Mouse (Mus musculus): ENCODE results near the gene Idh2.

Idh2 gene

DNA sequence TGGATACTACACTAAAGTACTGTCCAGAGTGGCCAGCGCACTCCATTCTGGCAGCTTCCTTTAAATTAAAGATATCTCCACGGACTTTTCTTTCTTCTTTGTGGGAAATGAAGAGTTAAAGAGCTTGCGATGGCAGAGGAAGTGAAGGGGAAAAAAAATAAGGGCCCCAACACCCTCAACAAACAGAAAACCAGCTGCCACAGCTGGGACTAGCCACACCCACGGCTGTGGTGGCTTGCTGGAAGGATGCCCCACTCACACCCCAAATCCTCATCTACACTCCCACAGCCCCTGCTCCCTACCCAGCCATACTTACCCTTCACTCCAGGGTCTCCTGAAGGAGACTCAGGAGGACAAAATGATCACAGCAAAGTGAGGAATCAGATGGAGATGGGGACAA is 7.9 kb upstream of the Idh2 start:
- in situ Hi-C loops (cut with MboI, MseI) = no loop called here

DNA sequence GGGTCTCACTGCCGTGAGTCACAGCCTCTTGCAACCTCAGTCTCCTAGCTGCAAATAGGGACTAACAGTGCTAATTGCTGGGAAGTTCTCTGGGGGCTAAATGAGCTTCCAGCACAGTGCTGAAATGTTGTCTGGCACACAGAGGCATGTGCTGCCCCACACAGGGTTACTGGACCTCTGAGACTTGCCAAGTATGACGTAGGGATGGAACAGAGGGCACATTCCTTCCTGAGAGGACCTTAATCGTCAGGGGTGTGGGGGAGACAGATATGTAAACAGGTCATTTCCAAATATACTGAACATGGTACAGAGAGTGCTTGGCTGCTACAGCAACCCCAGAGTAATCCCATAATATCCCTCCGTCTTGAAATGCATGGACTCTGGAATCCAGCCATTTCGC is 5.9 kb upstream of the Idh2 start:
- in situ Hi-C loops (cut with MboI, MseI) = no loop called here

DNA sequence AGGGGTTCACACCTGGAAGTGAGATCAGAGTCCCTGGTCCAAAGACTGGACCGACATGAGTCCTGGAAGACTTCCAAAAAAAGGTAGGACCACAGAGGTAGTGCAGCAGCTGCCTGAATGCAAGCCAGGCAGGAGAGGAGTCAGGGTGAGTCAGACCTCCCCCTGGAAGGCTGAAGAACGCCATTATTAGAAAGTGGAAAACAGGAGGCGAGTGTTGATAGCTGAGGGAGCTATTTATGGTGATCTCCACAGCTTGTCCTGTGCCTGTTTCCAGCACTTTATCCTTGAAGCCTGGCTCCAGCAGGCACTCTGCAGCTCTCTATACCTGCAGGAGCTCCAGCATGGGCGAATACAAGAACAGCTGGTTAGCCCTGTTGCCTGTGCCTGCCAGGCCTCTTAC is 4.0 kb upstream of the Idh2 start:
- in situ Hi-C loops (cut with MboI, MseI) = no loop called here

DNA sequence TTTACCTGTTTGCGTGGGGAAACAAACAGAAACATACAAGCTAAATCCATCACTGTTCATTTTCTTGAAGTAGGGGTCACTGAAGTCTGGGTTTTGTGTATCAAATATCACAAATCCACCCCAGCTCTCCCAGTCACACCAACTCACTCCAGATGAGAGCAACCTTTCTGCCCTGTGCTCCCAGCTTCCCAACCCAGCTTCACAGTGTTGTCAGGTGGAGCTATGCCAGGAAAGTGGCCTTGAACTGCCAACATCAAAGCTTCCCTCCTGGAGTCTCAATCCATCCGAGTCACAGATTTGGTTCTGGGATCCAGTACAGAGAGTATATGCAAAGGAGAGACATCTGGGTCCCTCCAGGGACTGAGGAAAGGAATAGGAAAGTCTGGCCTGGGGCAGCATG is 966 bp upstream of the Idh2 start:
- in situ Hi-C loops (cut with MboI, MseI) = no loop called here

GRCm38 (mm10) chr7:80114451-80115223 is 555 bp downstream of the Idh2 start:
- in situ Hi-C loops (cut with MboI, MseI) = no loop called here

- in situ Hi-C loops (cut with MboI, MseI) = no loop called here
Measured at GRCm38 (mm10) chr7:80113989-80114388, 1.2 kb downstream of the Idh2 start.

- in situ Hi-C loops (cut with MboI, MseI) = no loop called here
Measured at GRCm38 (mm10) chr7:80111066-80112045, 3.8 kb downstream of the Idh2 start.

DNA sequence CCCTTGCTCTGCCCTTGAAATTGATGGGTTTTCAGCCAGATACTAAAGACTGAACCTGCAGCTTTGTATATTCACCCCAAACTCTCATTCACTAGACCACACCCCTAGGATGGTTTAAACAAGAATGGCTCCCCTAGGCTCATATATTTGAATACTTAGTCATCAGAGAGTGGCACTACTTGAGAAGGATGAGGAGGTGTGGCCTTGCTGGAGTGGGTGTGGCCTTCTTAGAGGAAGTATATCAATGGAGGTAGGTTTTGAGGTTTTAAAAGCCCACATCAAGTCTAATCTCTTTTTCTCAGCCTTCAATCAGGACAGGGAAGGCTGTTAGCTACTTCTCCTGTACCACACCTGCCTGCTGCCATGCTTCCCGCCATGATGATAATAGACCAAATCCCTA is 8.8 kb downstream of the Idh2 start:
- in situ Hi-C loops (cut with MboI, MseI) = no loop called here

DNA sequence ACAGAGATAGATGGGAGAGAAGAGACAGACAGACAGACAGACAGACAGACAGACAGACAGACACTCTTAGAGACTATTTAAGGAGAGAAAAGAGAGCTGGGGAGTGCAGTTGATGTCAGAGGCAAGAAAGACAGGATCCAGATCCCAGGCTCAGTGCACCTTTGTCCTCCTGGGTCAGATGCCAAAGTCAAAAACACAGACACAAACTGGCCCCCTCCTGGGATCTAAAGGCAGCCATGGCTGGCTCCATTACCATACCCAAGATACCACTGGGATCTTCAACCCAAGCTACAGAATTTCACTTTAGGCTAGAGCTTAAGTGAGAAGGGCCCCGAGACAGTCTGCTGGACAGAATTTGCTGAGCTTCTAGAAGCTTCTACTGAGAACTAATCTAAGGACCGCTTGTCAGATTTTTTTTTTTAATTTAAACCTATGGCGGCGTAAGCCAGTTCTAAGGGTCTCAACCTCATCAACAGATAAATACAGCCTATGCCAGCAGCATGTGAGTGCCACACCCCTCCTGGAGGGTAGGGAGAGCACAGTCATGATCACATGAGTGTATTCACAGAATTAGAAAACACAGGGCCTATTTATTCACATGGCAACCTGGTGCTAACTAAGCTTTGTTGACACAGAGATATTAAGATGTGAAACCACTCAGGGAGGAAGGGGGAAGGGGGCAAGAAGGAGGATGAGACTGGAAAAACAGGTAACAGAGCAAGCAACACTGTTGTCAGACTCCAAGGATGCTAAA is 9.4 kb downstream of the Idh2 start:
- in situ Hi-C loops (cut with MboI, MseI) = no loop called here

DNA sequence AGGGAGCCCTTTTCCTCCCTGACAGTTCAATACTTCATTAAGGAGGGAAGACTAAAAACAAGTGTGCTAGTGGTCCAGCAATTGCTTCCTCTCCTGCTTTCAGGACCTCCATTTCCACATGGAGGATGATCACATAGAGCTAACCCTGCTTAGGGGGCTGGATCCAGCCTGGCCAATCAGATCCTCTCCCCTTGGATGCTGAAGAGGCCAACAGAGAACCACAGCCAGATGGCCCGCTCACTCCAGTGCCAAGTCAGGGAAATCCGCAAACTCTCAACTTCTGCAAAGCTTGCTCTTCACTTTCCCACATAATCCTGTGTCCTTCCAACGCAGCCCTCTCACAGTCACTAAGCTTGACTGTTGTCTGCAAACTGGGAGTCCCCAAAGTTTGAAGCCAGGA is 11.9 kb downstream of the Idh2 start:
- in situ Hi-C loops (cut with MboI, MseI) = no loop called here

- in situ Hi-C loops (cut with MboI, MseI) = no loop called here
Measured at GRCm38 (mm10) chr7:80098389-80098976, 16.7 kb downstream of the Idh2 start.

GRCm38 (mm10) chr7:80095598-80096309 is 19.4 kb downstream of the Idh2 start:
- in situ Hi-C loops (cut with MboI, MseI) = no loop called here

DNA sequence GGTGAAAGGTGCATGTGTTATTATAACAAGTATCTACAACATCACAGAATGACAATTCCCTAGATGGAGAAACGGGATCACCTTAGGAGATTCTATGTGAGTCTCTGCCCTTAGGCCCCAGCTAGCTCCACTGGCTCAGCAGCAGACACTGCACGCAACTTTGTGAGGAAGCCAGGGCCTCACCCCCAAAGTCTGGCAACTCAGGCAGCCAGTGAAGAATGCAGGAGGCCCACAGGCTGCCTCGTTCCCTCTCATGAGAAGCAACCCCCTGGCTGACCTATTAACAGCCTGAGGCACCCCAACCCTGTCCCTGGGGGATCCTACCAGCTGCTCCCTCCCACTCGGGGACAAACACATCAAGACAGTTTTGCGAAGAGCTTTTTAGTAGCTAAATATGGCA is 20.7 kb downstream of the Idh2 start:
- in situ Hi-C loops (cut with MboI, MseI) = no loop called here

DNA sequence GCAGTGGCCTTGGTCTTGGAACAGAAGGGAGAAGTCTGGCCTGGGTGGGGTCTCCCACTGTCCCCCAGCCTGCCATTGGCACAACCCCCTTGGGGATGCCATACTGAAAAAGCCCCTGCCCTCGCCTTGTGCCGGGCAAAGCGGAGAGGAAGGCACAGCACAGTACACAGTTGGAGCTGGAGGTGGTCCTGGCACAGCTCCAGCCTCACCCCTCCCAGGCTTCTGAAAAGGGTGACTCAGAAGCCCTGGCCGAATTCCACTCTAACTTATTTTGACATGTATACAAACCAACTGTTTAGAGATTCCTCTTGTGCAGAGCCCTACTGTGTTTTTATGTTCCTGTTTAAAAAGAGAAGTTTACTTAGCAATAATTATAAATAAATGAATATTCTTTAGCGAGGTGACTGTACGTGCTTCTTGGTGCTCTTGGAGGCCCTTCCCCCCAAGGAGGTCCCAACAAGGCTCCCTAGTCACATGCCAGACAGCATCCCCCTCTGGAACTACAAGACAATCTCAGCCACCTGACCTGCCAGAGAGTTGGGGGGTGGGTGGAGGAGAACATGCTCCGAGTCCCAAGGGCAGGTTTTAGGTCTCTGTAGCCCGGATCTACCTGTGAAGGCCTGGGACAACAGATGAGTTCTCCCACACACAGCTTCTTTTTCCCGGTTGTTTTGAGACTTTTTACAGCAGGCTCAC is 22.7 kb downstream of the Idh2 start:
- in situ Hi-C loops (cut with MboI, MseI) = no loop called here

GRCm38 (mm10) chr7:80091866-80092210 is 23.4 kb downstream of the Idh2 start:
- in situ Hi-C loops (cut with MboI, MseI) = no loop called here

GRCm38 (mm10) chr7:80091004-80091865 is 24.0 kb downstream of the Idh2 start:
- in situ Hi-C loops (cut with MboI, MseI) = no loop called here

DNA sequence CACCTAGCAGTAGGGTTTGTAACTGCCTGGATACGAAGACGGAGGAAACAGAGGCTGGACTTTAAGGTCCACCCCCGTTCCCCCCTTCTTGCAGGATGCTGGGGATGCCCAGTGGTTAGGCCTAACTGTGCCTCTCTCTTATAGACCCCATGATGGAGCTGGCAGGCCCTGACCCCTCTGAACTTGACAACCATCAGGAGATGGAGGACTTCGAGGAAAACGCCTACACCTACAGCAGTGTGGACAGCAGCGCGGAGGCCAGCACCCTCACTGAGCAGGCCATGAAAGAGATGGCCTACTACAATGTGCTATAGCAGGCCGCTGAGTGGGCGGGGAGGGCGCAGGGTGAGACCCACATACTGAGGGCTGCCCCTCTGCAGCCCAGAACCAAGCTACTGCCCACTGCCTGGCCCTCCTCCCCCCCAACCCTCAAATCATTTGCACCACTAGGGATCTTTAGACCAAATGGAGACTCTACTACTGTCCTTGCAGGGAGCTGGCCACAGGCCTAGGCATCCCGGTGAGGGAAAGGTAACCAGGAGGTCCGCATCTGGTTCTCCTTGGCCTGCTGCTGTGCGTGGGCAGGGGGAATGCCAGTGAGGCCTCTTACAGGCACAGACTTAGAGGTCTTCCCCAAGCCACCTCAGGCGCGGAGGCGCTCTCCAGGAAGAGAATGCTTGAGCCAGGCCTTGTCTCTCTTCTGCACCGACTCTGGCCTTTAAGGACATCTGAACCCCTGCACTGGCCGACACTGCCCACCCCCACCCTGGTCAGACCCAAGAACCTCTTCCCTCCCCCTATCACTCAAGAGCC is 24.8 kb downstream of the Idh2 start:
- in situ Hi-C loops (cut with MboI, MseI) = no loop called here

- in situ Hi-C loops (cut with MboI, MseI) = no loop called here
Measured at GRCm38 (mm10) chr7:80088191-80088590, 27.0 kb downstream of the Idh2 start.

All from T-helper 1 cell (primary cell).